Mouse (Mus musculus) myocyte (in vitro differentiated cells): ENCODE measurements around the gene Spib. TPM values are rescaled to one million over a fixed set of nuclear protein-coding genes. Genes with fewer than 3 reads are reported as not detected.

Experiments used
- H3K27me3 ChIP-seq: one replicate; pipeline ENCODE4 v1.6.1; 2011; ENCODE audit not compliant: control insufficient read depth, insufficient read depth, insufficient read length
- H3K36me3 ChIP-seq: one replicate; pipeline ENCODE4 v1.6.1; 2011; ENCODE audit not compliant: control insufficient read depth, insufficient read depth
- H3K4me2 ChIP-seq: one replicate; pipeline ENCODE4 v1.6.1; 2011; ENCODE audit warnings: low read depth, control low read depth
- H3K4me3 ChIP-seq: one replicate; pipeline ENCODE4 v1.5.1; 2011; ENCODE audit warnings: mild to moderate bottlenecking, control low read depth, moderate library complexity
- H3K79me2 ChIP-seq: one replicate; pipeline ENCODE4 v1.6.1; 2011; ENCODE audit not compliant: control insufficient read depth, insufficient read depth
- H3ac ChIP-seq: one replicate; pipeline ENCODE4 v1.6.1; 2011; ENCODE audit not compliant: control insufficient read depth, insufficient read length
- CEBPB ChIP-seq: IDR thresholded peaks from 2 replicates; pipeline ENCODE4 v1.6.1; 2011; ENCODE audit warnings: mild to moderate bottlenecking, moderate library complexity; ENCODE audit not compliant: poor library complexity, insufficient read depth, severe bottlenecking
- E2F4 ChIP-seq: IDR thresholded peaks from one replicate; pipeline ENCODE4 v1.6.1; 2011; ENCODE audit warnings: mild to moderate bottlenecking, control low read depth, moderate library complexity; ENCODE audit not compliant: insufficient read depth
- MAX ChIP-seq: IDR thresholded peaks from one replicate; pipeline ENCODE4 v1.6.1; 2011; ENCODE audit warnings: low read depth, mild to moderate bottlenecking, control low read depth
- MYOD1 ChIP-seq, 3 experiments: IDR thresholded peaks; one replicate each; pipeline ENCODE4 v1.6.1; 2011; ENCODE audit warnings: control low read depth in 2 of 3, low read depth in 2 of 3, mild to moderate bottlenecking in 2 of 3, moderate library complexity in 1 of 3; ENCODE audit not compliant: insufficient read length in 2 of 3, control insufficient read depth in 1 of 3
- MYOG ChIP-seq, 3 experiments: IDR thresholded peaks; one replicate each; pipeline ENCODE4 v1.6.1; 2011; ENCODE audit warnings: control low read depth in 2 of 3, low read depth in 2 of 3, mild to moderate bottlenecking in 2 of 3; ENCODE audit not compliant: insufficient read length in 2 of 3, control insufficient read depth in 1 of 3, insufficient read depth in 1 of 3
- POLR2A ChIP-seq: IDR thresholded peaks from one replicate; pipeline ENCODE4 v1.6.1; 2011; ENCODE audit warnings: low read depth, mild to moderate bottlenecking, control low read depth, moderate library complexity; ENCODE audit not compliant: insufficient read length
- POLR2AphosphoS2 ChIP-seq: IDR thresholded peaks from one replicate; pipeline ENCODE4 v1.6.1; 2011; ENCODE audit warnings: low read depth, control low read depth; ENCODE audit not compliant: insufficient read length
- REST ChIP-seq: IDR thresholded peaks from one replicate; pipeline ENCODE4 v1.6.1; 2011; ENCODE audit warnings: mild to moderate bottlenecking, control low read depth, moderate library complexity; ENCODE audit not compliant: insufficient read depth, insufficient read length
- SRF ChIP-seq: IDR thresholded peaks from one replicate; pipeline ENCODE4 v1.6.1; 2011; ENCODE audit warnings: low read depth; ENCODE audit not compliant: control insufficient read depth, insufficient read length
- TCF12 ChIP-seq: IDR thresholded peaks from one replicate; pipeline ENCODE4 v1.6.1; 2011; ENCODE audit warnings: mild to moderate bottlenecking, control low read depth; ENCODE audit not compliant: poor library complexity, insufficient read depth, severe bottlenecking
- TCF3 ChIP-seq: IDR thresholded peaks from one replicate; pipeline ENCODE4 v1.6.1; 2011; ENCODE audit warnings: low read depth, control low read depth; ENCODE audit not compliant: insufficient read length
- USF1 ChIP-seq: IDR thresholded peaks from one replicate; pipeline ENCODE4 v1.6.1; 2011; ENCODE audit warnings: low read depth, mild to moderate bottlenecking, control low read depth, moderate library complexity
- polyA plus RNA-seq: library from polyadenylated mRNA; unstranded; fragments of >200 nt; fragmentation: generic; extraction: Trizol; gene quantifications from one replicate; pipeline ENCODE4 v1.2.1, GENCODE M21; 2012; ENCODE audit warnings: missing spikeins

Gene Spib
- polyA plus RNA-seq, 1 experiment = 0.05 TPM

DNA sequence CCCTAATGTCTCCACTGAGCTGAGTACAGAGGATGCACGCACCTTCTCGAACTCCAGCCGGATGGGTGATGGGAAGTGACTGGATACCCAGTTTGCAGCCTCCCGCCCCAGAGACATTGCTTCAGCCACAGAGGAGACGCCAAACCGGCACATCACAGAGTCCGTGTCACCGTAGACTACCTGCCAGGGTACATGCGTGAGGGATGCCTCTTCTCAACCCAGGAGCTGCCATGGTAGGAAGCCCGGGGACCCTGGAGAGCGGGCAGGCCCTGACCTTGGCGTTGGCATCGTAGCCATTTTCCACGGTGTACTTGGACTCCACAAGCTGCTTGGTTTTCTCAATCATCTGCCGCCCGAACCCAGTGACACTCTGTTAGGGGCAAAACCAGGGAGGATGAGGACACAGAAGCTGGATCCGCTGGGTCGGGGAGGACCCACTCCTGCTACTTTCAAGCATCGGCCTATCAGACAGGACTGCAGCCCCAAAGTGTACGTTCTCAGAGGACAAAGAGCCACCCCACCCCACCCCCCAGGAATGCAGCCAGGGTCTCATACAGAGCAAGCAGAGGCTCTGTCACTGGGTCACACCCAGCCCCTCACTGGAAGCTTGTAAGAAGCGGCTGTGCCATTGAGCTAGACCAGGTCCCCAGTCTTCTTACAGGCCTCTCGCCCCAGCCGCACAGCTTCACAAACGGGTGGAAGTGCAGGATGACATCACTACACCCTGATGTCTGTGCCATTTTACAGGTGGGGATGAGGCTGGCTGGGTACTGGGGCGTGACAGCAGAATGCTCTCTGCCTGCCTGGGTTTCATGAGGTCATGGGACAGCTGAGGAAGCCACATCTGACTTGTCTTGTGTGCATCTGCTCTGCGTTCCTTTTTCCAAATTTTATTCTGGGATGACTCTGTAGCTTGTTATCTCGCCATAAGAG lies 4.1 kb upstream of the Spib start:
- no peak overlapping the region for H3K4me3 ChIP-seq
- no peaks in the 10 kb centered on the region for H3K79me2 ChIP-seq
- H3K27me3 ChIP-seq = no peaks in the 10 kb centered on the region
- H3K36me3 ChIP-seq = no peaks in the 10 kb centered on the region
- no peak overlapping the region for H3ac ChIP-seq
- TF ChIP-seq MYOD1 (IDR thresholded peaks at IDR 0.05; ENCODE audit: control insufficient read depth in 1 of 3, insufficient read length in 2 of 3, low read depth in 2 of 3) = no peak
- no peak for TF ChIP-seq REST
- no peak for TF ChIP-seq POLR2A
- no peak for TF ChIP-seq MAX
- no peak for TF ChIP-seq CEBPB
- TF ChIP-seq TCF12 = no peak
- no peak for TF ChIP-seq SRF
- TF ChIP-seq TCF3 = no peak
- TF ChIP-seq USF1 = no peak
- TF ChIP-seq MYOG (IDR thresholded peaks at IDR 0.05; ENCODE audit: control insufficient read depth in 1 of 3, insufficient read depth in 1 of 3, insufficient read length in 2 of 3, low read depth in 2 of 3) = no peak
- TF ChIP-seq E2F4 = no peak
- no peak for TF ChIP-seq POLR2AphosphoS2
- H3K4me2 ChIP-seq = no peak overlapping the region

DNA sequence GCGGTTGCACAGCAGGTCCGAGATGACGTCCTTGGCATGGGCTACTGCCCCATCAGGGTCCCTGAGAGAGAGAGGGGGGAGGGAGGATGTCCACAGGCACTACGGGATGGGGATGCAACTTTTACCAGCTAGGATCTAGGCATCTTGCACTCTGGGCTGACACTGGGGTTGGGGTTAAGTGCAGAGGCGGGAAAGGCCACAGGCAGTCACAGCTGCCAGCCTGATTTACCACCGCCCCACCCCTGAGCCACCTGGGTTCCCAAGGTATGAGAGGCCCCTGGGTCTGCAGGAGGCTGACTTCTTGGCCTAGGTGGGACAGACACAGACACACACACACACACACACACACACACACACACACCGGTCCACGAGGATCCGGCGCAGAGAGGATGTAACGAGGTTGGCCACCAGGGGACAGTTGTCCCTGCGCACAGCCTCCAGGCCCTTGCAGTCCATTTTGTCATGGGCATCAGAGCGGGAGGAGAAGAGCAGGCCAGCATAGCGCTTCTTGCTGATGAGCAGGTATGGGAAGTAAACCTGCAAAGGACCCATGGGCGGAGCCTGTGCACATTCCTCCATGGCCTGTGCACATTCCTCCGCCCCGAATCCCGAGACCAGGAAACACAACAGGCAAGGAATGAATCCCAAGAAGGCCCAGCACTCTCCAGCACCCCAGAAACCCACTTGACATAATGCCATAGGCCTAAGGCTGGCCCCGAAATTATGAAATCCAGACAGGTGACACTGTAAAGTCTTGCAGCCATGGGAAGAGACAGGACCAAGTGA lies 3.0 kb upstream of the Spib start:
- no peak for TF ChIP-seq TCF12
- peak in 1 of 3 experiments; percentile 16 for TF ChIP-seq MYOG (IDR thresholded peaks at IDR 0.05; ENCODE audit: control insufficient read depth in 1 of 3, insufficient read depth in 1 of 3, insufficient read length in 2 of 3, low read depth in 2 of 3)
- TF ChIP-seq E2F4 = no peak
- H3K36me3 ChIP-seq = no peaks in the 10 kb centered on the region

DNA sequence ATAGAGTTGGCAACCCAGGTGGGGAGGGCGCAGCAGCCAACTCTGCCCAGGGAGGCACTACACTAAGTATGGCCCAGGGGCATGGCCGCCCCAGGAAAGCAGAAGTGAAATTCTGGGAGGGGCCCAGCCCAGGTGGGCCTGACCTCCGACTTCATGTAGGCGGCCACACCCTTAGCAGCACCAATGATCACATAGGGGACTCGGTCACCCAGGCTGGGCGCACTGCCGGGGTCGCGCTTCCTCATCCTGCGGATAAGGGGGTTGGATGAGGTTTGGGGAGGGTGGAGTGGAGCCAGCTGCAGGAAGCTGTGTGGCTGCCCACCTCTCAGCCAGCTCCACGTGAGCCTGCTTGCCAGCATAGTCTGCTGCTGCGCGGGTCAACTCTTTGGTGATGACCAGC lies 2.4 kb upstream of the Spib start:
- Histone ChIP-seq H3K79me2 (no peaks in the 10 kb centered on the region), H3K4me2 (no peak overlapping the region), H3K36me3 (no peaks in the 10 kb centered on the region), H3K4me3 (no peak overlapping the region), H3K27me3 (no peaks in the 10 kb centered on the region), H3ac (no peak overlapping the region)
- TF ChIP-seq POLR2A = no peak
- TF ChIP-seq REST = no peak
- no peak for TF ChIP-seq TCF12
- no peak for TF ChIP-seq USF1
- TF ChIP-seq TCF3 = no peak
- no peak for TF ChIP-seq POLR2AphosphoS2
- no peak for TF ChIP-seq CEBPB
- TF ChIP-seq MAX = no peak
- TF ChIP-seq MYOD1 (IDR thresholded peaks at IDR 0.05; ENCODE audit: control insufficient read depth in 1 of 3, insufficient read length in 2 of 3, low read depth in 2 of 3) = no peak
- TF ChIP-seq SRF = no peak
- TF ChIP-seq E2F4 = no peak
- TF ChIP-seq MYOG (IDR thresholded peaks at IDR 0.05; ENCODE audit: control insufficient read depth in 1 of 3, insufficient read depth in 1 of 3, insufficient read length in 2 of 3, low read depth in 2 of 3) = no peak

More for the DNA sequence above, 3.0 kb upstream of the Spib start:
- Histone ChIP-seq H3ac (no peak overlapping the region), H3K4me3 (no peak overlapping the region), H3K27me3 (no peaks in the 10 kb centered on the region), H3K79me2 (no peaks in the 10 kb centered on the region), H3K4me2 (no peak overlapping the region)

DNA sequence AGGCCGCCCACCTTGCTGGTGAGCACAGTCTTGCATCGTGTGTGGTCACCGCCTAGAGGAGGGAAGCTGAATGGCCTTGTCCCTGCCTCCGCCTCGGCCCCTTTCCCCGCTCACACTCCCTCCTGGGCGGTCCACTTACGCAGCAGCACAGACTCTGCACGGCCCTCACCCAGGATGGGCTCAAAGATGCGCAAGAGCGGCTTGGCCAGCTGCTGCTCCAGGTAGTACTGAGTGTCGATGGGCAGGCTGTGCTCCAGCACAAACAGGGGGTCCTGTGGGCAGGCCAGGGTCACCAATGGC lies 1.8 kb upstream of the Spib start:
- TF ChIP-seq MYOG (IDR thresholded peaks at IDR 0.05; ENCODE audit: control insufficient read depth in 1 of 3, insufficient read depth in 1 of 3, insufficient read length in 2 of 3, low read depth in 2 of 3) (no peak), SRF (no peak)
- H3K36me3 ChIP-seq = no peaks in the 10 kb centered on the region
- no peak overlapping the region for H3K4me2 ChIP-seq

More for the DNA sequence above, 1.8 kb upstream of the Spib start:
- Histone ChIP-seq H3K79me2 (no peaks in the 10 kb centered on the region), H3K27me3 (no peaks in the 10 kb centered on the region), H3K4me3 (no peak overlapping the region), H3ac (no peak overlapping the region)
